Mouse (Mus musculus): Measurements from ENCODE around the gene Tssk1. TPM values are rescaled to one million over a fixed set of nuclear protein-coding genes. Genes with fewer than 3 reads are reported as not detected.

The Tssk1 gene
- polyA plus RNA-seq (2012; ENCODE audit: insufficient read depth, low replicate concordance): not detected in 2 replicates

- TF ChIP-seq FLI1 (IDR thresholded peaks at IDR 0.05; ENCODE audit: low read length): no peak
- TF ChIP-seq GATA1 (IDR thresholded peaks at IDR 0.05; ENCODE audit: borderline replicate concordance, low read length): no peak
- H3K4me1 ChIP-seq: peaks cover 30% of the 10 kb centered on the region
- peaks cover 14% of the 10 kb centered on the region for H3K36me3 ChIP-seq (replicated peaks; ENCODE audit: low read length)
- H3K4me3 ChIP-seq (replicated peaks): no peak within 1 kb of the TSS
- peaks cover 26% of the 10 kb centered on the region for H3K27me3 ChIP-seq (replicated peaks)
- H3K9me3 ChIP-seq: no peaks in the 10 kb centered on the region
These were observed at the start of gene Tssk1 for GRCm38 (mm10) chr16:17893923-17894322. TSS of gene Tssk1 (plus strand) at chr16:17894223.

- Histone ChIP-seq H3K9me3 (no peaks in the 10 kb centered on the region), H3K4me1 (no peaks in the 10 kb centered on the region), H3K36me3 (replicated peaks; ENCODE audit: low read length) (peaks cover 95% of the 10 kb centered on the region), H3K27me3 (replicated peaks) (no peaks in the 10 kb centered on the region), H3K4me3 (replicated peaks) (no peak overlapping the region)
- no peak for TF ChIP-seq GATA1 (IDR thresholded peaks at IDR 0.05; ENCODE audit: borderline replicate concordance, low read length)
- TF ChIP-seq FLI1 (IDR thresholded peaks at IDR 0.05; ENCODE audit: low read length): no peak
These were observed 45.6 kb upstream of the Tssk1 start for GRCm38 (mm10) chr16:17848431-17848830.

- Histone ChIP-seq H3K4me1 (no peaks in the 10 kb centered on the region), H3K27me3 (replicated peaks) (no peaks in the 10 kb centered on the region), H3K4me3 (replicated peaks) (no peak overlapping the region), H3K9me3 (no peaks in the 10 kb centered on the region), H3K36me3 (replicated peaks; ENCODE audit: low read length) (peaks cover 95% of the 10 kb centered on the region)
- TF ChIP-seq GATA1 (IDR thresholded peaks at IDR 0.05; ENCODE audit: borderline replicate concordance, low read length) (no peak), FLI1 (IDR thresholded peaks at IDR 0.05; ENCODE audit: low read length) (no peak)
These were observed 45.1 kb upstream of the Tssk1 start for GRCm38 (mm10) chr16:17848928-17849327.

- TF ChIP-seq GATA1 (IDR thresholded peaks at IDR 0.05; ENCODE audit: borderline replicate concordance, low read length) (no peak), FLI1 (IDR thresholded peaks at IDR 0.05; ENCODE audit: low read length) (no peak)
- Histone ChIP-seq H3K4me1 (no peaks in the 10 kb centered on the region), H3K4me3 (replicated peaks) (no peak overlapping the region), H3K9me3 (no peaks in the 10 kb centered on the region), H3K36me3 (replicated peaks; ENCODE audit: low read length) (peaks cover 95% of the 10 kb centered on the region), H3K27me3 (replicated peaks) (no peaks in the 10 kb centered on the region)
These were observed 44.5 kb upstream of the Tssk1 start for GRCm38 (mm10) chr16:17849486-17849885.

- TF ChIP-seq GATA1 (IDR thresholded peaks at IDR 0.05; ENCODE audit: borderline replicate concordance, low read length) (no peak), FLI1 (IDR thresholded peaks at IDR 0.05; ENCODE audit: low read length) (no peak)
- H3K27me3 ChIP-seq (replicated peaks): no peaks in the 10 kb centered on the region
- no peak overlapping the region for H3K4me3 ChIP-seq (replicated peaks)
- no peaks in the 10 kb centered on the region for H3K9me3 ChIP-seq
- H3K36me3 ChIP-seq (replicated peaks; ENCODE audit: low read length): peaks cover 92% of the 10 kb centered on the region
- no peaks in the 10 kb centered on the region for H3K4me1 ChIP-seq
These were observed 42.7 kb upstream of the Tssk1 start for GRCm38 (mm10) chr16:17851331-17851730.

GRCm38 (mm10) chr16:17851860-17852259 lies 42.2 kb upstream of the Tssk1 start:
- no peaks in the 10 kb centered on the region for H3K27me3 ChIP-seq (replicated peaks)
- TF ChIP-seq FLI1 (IDR thresholded peaks at IDR 0.05; ENCODE audit: low read length): no peak
- no peak for TF ChIP-seq GATA1 (IDR thresholded peaks at IDR 0.05; ENCODE audit: borderline replicate concordance, low read length)
- H3K36me3 ChIP-seq (replicated peaks; ENCODE audit: low read length): peaks cover 92% of the 10 kb centered on the region
- H3K9me3 ChIP-seq: no peaks in the 10 kb centered on the region
- no peak overlapping the region for H3K4me3 ChIP-seq (replicated peaks)
- H3K4me1 ChIP-seq: no peaks in the 10 kb centered on the region

GRCm38 (mm10) chr16:17853263-17853662 lies 40.8 kb upstream of the Tssk1 start:
- peaks cover 92% of the 10 kb centered on the region for H3K36me3 ChIP-seq (replicated peaks; ENCODE audit: low read length)

GRCm38 (mm10) chr16:17857157-17857556 lies 36.9 kb upstream of the Tssk1 start:
- H3K4me1 ChIP-seq: peaks cover 7% of the 10 kb centered on the region
- TF ChIP-seq GATA1 (IDR thresholded peaks at IDR 0.05; ENCODE audit: borderline replicate concordance, low read length): no peak
- no peak for TF ChIP-seq FLI1 (IDR thresholded peaks at IDR 0.05; ENCODE audit: low read length)
- peaks cover 92% of the 10 kb centered on the region for H3K36me3 ChIP-seq (replicated peaks; ENCODE audit: low read length)
- no peak overlapping the region for H3K4me3 ChIP-seq (replicated peaks)
- no peaks in the 10 kb centered on the region for H3K9me3 ChIP-seq
- no peaks in the 10 kb centered on the region for H3K27me3 ChIP-seq (replicated peaks)

More at GRCm38 (mm10) chr16:17853263-17853662, 40.8 kb upstream of the Tssk1 start:
- TF ChIP-seq GATA1 (IDR thresholded peaks at IDR 0.05; ENCODE audit: borderline replicate concordance, low read length) (no peak), FLI1 (IDR thresholded peaks at IDR 0.05; ENCODE audit: low read length) (no peak)
- no peak overlapping the region for H3K4me3 ChIP-seq (replicated peaks)
- H3K27me3 ChIP-seq (replicated peaks): no peaks in the 10 kb centered on the region
- no peaks in the 10 kb centered on the region for H3K4me1 ChIP-seq
- H3K9me3 ChIP-seq: no peaks in the 10 kb centered on the region

- peaks cover 87% of the 10 kb centered on the region for H3K36me3 ChIP-seq (replicated peaks; ENCODE audit: low read length)
- peaks cover 7% of the 10 kb centered on the region for H3K4me1 ChIP-seq
- no peak overlapping the region for H3K4me3 ChIP-seq (replicated peaks)
These were observed 35.4 kb upstream of the Tssk1 start for GRCm38 (mm10) chr16:17858592-17858991.

GRCm38 (mm10) chr16:17865293-17865692 lies 28.7 kb upstream of the Tssk1 start:
- peaks cover 81% of the 10 kb centered on the region for H3K36me3 ChIP-seq (replicated peaks; ENCODE audit: low read length)
- H3K4me3 ChIP-seq (replicated peaks): no peak overlapping the region
- peaks cover 13% of the 10 kb centered on the region for H3K4me1 ChIP-seq
- TF ChIP-seq GATA1 (IDR thresholded peaks at IDR 0.05; ENCODE audit: borderline replicate concordance, low read length) (no peak), FLI1 (IDR thresholded peaks at IDR 0.05; ENCODE audit: low read length) (no peak)
- no peaks in the 10 kb centered on the region for H3K9me3 ChIP-seq
- no peaks in the 10 kb centered on the region for H3K27me3 ChIP-seq (replicated peaks)

More at GRCm38 (mm10) chr16:17858592-17858991, 35.4 kb upstream of the Tssk1 start:
- TF ChIP-seq FLI1 (IDR thresholded peaks at IDR 0.05; ENCODE audit: low read length): no peak
- no peaks in the 10 kb centered on the region for H3K27me3 ChIP-seq (replicated peaks)
- no peaks in the 10 kb centered on the region for H3K9me3 ChIP-seq

- peaks cover 9% of the 10 kb centered on the region for H3K4me1 ChIP-seq
- H3K4me3 ChIP-seq (replicated peaks): no peak overlapping the region
- peaks cover 81% of the 10 kb centered on the region for H3K36me3 ChIP-seq (replicated peaks; ENCODE audit: low read length)
- H3K27me3 ChIP-seq (replicated peaks): no peaks in the 10 kb centered on the region
- no peaks in the 10 kb centered on the region for H3K9me3 ChIP-seq
- TF ChIP-seq FLI1 (IDR thresholded peaks at IDR 0.05; ENCODE audit: low read length): no peak
- no peak for TF ChIP-seq GATA1 (IDR thresholded peaks at IDR 0.05; ENCODE audit: borderline replicate concordance, low read length)
These were observed 28.3 kb upstream of the Tssk1 start for GRCm38 (mm10) chr16:17865770-17866169.

All from megakaryocyte, embryonic 14.5 days (primary cell).